Mouse (Mus musculus) C2C12 (cell line): ENCODE results near the gene Gp6.

Experiments
- CTCF ChIP-seq: IDR thresholded peaks from one replicate; pipeline ENCODE4 v1.5.1; 2011; ENCODE audit not compliant: control insufficient read depth, insufficient read depth, insufficient read length
- MAX ChIP-seq: IDR thresholded peaks from one replicate; pipeline ENCODE4 v1.6.1; 2011; ENCODE audit warnings: mild to moderate bottlenecking, control low read depth
- USF1 ChIP-seq: IDR thresholded peaks from one replicate; pipeline ENCODE4 v1.6.1; 2011; ENCODE audit warnings: low read depth, mild to moderate bottlenecking, control low read depth, moderate library complexity

DNA sequence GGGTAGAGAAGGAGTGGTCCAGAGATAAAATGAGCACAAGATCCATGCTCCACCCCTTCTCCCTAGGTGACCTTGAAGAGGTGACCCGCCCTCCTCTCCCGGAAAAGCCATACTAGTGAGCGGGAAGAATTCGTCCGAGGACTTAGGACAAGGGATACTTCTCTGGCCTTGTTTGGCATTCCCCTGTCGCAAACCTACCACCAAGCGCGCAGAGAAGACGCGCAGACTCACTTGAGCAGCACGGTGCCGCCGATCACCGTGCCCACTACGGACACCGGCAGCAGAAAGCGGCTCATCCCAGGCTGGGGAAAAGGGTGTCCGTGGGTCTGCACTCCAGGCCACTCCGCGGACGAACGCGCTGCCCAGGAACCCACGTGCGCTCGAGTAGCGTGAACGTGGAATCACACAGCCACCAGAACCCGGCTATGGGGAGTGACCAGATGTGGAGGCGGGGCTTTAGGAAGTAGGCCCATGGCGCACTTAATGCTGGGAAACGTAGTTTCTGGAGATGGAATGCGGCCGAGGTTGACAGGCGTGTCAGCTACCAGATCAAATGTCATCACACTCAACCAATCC, 47.8 kb upstream of the Gp6 start, which contains the start of gene Rdh13:
- TF ChIP-seq CTCF = no peak
- no peak for TF ChIP-seq USF1
- TF ChIP-seq MAX = peak; percentile 72
